Mouse (Mus musculus) kidney, adult 2 months (tissue): ENCODE data around the gene Ddn. TPM values are rescaled to one million over a fixed set of nuclear protein-coding genes. Genes with fewer than 3 reads are reported as not detected.
"Not testable (repeated sequence)": the region's sequence is repeated elsewhere in the genome, so short reads cannot be mapped to it uniquely, and the experiment has no call there.

Source experiments
- DNase-seq: peaks from one replicate; pipeline ENCODE4 v3.0.0; 2021
- H3K27ac ChIP-seq: fragments of 200-500 bp; 2 replicates; pipeline ENCODE4 v1.5.1; 2012; ENCODE audit warnings: low read depth, low read length, control low read depth, inconsistent platforms; ENCODE audit not compliant: insufficient read depth
- H3K27me3 ChIP-seq: fragments of 200-500 bp; replicated peaks from 2 replicates; pipeline ENCODE4 v1.6.1; 2012; ENCODE audit warnings: mild to moderate bottlenecking, moderate library complexity, low read length, inconsistent platforms; ENCODE audit not compliant: control insufficient read depth, insufficient read depth
- H3K36me3 ChIP-seq: fragments of 200-500 bp; 2 replicates; pipeline ENCODE4 v1.6.1; 2012; ENCODE audit warnings: mild to moderate bottlenecking, moderate library complexity, low read length, inconsistent platforms; ENCODE audit not compliant: control insufficient read depth, insufficient read depth
- H3K4me1 ChIP-seq: fragments of 200-500 bp; 2 replicates; pipeline ENCODE4 v1.6.1; 2011; ENCODE audit warnings: low read length; ENCODE audit not compliant: control insufficient read depth, insufficient read depth
- H3K4me3 ChIP-seq: fragments of 200-500 bp; 2 replicates; pipeline ENCODE4 v1.5.1; 2011; ENCODE audit warnings: mild to moderate bottlenecking, low read depth, low read length, control low read depth; ENCODE audit not compliant: insufficient read depth
- CTCF ChIP-seq: fragments of 200-500 bp; conservative IDR thresholded peaks from 2 replicates; pipeline ENCODE4 v1.5.1; 2011; ENCODE audit warnings: low read depth, mild to moderate bottlenecking, control low read depth, low read length, moderate library complexity, mixed read lengths; ENCODE audit not compliant: insufficient read depth, insufficient read length
- POLR2A ChIP-seq: fragments of 200-500 bp; IDR thresholded peaks from one replicate; pipeline ENCODE4 v1.6.1; 2011; ENCODE audit warnings: low read depth, low read length, control low read depth
- WGBS: fragments of 180-500 bp; shearing (Covaris S2); methylation state at CpG from one replicate; pipeline ENCODE4 v1.1.7; 2018; 5-methylcytosine and 5-hydroxymethylcytosine counted together
- polyA plus RNA-seq: library from polyadenylated mRNA; depleted of rRNA; stranded (reverse); fragments of >200 nt; gene quantifications from 2 replicates; pipeline ENCODE4 v1.2.3, GENCODE M21; 2012

Gene Ddn
- polyA plus RNA-seq, 1 experiment: 12.1 TPM

DNA sequence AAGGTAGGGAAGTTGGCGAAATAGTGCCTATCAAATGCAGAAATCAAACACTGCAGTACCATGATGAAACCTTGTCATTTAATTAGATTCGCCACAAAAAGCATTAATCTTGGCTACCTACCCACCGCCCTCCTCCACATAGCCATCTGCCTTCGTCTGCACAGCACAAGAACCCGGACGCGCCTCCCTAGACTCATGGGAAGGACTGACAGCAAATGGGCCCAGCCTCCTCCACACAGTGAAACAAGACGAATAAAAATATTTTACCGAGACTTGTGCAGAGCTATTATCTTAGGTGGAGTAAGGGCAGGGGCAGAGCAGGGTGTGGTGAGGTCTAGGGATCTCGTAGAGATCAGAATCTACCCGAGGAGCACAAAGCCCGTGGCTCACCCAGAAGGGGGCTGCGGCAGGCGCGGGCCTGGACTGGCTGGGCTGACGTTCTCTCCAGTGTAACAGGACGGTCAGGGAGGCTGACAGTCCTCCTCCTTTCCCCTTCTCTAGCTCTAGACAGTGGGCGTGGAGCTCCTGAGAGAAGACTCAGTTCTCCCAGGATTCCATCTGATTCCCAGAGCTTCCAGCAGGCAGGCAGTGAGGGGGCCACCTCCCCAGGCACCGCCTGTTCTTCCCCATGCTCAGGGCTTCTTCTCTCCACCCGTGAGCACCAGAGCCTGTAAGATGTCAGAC lies 3.6 kb upstream of the Ddn start:
- TF ChIP-seq POLR2A: no peak
- no peak for TF ChIP-seq CTCF
- DNase-seq: no peak
- Histone ChIP-seq H3K27me3 (no peaks in the 10 kb centered on the region), H3K27ac (no peak overlapping the region), H3K4me1 (peaks cover 3% of the 10 kb centered on the region; the same call in 1 of the 2 replicates), H3K36me3 (peaks cover 8% of the 10 kb centered on the region), H3K4me3 (no peak overlapping the region)
- WGBS: 85% methylated on average over 20 of the region's 20 CpGs

DNA sequence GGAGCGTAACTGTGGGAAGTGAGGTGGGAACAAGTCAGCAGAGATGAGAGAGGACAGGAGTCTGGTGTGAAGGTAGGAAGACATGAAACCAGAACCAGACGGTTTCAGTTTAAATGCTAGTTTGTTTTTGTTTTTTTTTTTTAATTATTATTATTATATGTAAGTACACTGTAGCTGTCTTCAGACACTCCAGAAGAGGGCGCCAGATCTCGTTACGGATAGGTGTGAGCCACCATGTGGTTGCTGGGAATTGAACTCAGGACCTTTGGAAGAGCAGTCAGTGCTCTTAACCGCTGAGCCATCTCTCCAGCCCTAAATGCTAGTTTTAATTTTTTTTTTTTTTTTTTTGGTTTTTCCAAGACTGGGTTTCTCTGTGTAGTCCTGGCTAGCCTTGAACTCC lies 922 bp upstream of the Ddn start:
- TF ChIP-seq CTCF: 0 out of 2 replicates have a peak, but pooled peaks have one; percentile 0
- H3K27ac ChIP-seq, H3K4me3 ChIP-seq, DNase-seq, H3K36me3 ChIP-seq, H3K27me3 ChIP-seq, H3K4me1 ChIP-seq: not testable (repeated sequence)
- WGBS: 78% methylated on average over 6 of the region's 6 CpGs

DNA sequence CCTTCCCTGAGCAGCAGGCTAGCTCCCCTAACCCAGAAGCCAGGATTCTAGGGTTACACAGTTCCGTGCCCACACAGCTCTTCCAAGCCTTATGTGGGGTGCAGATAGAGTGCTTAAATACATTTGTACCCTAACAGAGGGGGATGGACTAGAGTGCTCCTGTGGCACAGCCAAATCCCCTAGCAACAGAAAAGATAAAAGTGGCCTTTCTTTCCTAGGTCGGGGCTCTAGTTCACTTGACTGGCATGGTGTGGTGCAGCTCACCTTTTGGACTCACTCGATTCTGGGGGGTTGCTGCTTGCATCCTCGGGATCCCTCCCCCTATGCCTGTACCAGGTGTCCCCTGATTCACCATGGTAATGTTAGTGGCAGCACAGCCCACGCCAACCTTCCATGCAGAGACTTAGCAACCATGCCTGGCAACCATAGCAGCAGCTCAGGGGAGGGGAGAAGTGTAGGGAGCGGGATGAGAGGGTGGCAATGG lies 597 bp downstream of the Ddn start:
- Histone ChIP-seq H3K27ac (no peak overlapping the region), H3K27me3 (peaks cover 3% of the 10 kb centered on the region; the same call in 1 of the 2 replicates), H3K36me3 (peaks cover 6% of the 10 kb centered on the region), H3K4me1 (peaks cover 4% of the 10 kb centered on the region; the same call in 1 of the 2 replicates), H3K4me3 (no peak overlapping the region)
- no peak for DNase-seq
- 28% methylated on average over 6 of the region's 6 CpGs for WGBS
- TF ChIP-seq POLR2A: no peak
- TF ChIP-seq CTCF: no peak

DNA sequence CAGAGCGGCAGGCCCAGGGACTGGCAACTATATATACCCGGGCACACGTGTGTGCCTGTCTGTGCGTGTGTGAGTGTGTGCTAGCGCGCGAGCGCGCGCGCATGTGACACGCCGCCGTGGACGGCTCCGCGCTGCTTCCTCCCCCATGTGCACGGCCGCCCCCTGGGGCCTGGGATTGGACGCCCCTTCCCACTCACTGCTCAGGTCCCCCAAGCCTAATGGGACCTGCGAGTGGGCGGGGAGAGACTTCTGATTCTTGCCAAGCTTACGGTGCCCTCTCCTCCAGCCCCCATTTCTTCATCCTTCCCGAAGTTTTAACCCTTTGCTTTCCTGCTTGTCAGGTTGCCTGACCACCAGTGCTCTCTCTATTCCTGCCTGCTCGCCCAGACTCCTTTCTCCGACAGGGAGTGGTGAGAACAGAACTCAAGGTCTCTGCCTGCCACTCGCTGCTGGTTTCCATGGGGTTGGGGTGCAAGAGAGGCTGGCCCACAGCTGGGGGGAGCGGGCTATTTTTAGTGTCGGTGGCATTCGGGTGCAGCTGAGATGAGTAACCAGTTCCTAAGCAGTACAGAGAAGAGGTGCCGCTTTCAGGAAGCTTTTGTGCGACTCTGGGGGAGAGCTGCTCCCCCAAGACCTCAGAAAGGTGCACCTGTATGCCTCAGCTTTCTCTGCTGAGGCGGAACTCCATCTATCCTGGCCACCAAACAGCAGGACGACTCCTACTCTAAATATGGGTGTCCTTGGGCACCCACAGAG lies 1.2 kb downstream of the Ddn start:
- Histone ChIP-seq H3K27ac (no peak overlapping the region), H3K36me3 (peaks cover 2% of the 10 kb centered on the region; the same call in 1 of the 2 replicates), H3K27me3 (peaks cover 3% of the 10 kb centered on the region; the same call in 1 of the 2 replicates), H3K4me3 (peak overlapping the region; percentile 13; the same call in 1 of the 2 replicates), H3K4me1 (peaks cover 4% of the 10 kb centered on the region; the same call in 1 of the 2 replicates)
- TF ChIP-seq POLR2A: no peak
- TF ChIP-seq CTCF: no peak
- WGBS: 2% methylated on average over 34 of the region's 34 CpGs
- DNase-seq: no peak

DNA sequence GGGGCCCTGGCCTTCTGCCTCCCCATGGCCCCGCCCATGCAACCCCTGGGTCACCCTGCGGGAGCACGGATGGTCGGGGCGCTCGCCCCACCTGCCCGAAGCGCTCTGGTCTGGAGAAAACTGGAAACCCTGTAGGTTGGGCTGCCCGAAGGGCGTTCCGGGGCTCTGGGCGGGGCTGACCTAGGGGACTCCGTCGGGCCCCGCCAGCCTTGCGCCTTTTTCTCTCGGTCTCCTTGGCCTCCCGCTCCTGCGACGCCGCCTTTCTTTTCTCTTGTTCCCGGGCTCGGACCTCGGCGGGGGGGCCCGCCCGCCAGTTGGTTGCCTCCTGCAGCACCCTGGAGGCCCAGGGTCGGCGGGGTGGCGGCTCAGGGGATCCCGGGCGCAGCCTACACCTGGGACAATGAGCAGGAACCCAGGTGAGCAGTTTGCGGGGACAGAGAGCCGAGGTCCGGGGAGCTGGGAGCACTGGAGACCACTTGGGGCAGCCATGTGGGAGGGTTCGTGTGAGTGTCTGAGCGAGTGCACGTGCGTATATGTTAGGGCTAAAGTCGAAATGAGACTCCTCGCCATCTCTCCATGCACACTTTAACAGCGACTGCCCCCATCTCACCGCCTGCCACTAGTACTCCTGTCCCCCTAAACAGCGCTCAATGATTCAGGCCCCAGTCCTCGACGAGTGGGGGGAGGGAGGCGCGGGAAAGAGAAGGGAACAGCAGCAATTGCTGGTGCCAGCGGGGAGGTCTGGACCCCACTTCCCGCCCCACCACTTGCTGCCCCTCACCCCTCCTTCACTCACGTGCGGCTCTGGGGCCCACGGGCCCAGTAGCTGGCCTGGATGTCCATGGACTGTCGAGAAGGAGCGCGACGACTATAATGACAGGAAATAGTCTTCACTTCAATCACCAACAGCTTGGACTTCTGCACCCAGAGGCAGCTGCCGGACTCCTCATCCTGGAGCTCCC lies 2.2 kb downstream of the Ddn start:
- TF ChIP-seq CTCF: no peak
- no peak for TF ChIP-seq POLR2A
- Histone ChIP-seq H3K4me3 (peak overlapping the region; percentile 23; the same call in 1 of the 2 replicates), H3K4me1 (peaks cover 4% of the 10 kb centered on the region; the same call in 1 of the 2 replicates), H3K36me3 (peaks cover 2% of the 10 kb centered on the region; the same call in 1 of the 2 replicates), H3K27ac (no peak overlapping the region), H3K27me3 (peaks cover 3% of the 10 kb centered on the region; the same call in 1 of the 2 replicates)
- WGBS: 3% methylated on average over 57 of the region's 58 CpGs
- no peak for DNase-seq

DNA sequence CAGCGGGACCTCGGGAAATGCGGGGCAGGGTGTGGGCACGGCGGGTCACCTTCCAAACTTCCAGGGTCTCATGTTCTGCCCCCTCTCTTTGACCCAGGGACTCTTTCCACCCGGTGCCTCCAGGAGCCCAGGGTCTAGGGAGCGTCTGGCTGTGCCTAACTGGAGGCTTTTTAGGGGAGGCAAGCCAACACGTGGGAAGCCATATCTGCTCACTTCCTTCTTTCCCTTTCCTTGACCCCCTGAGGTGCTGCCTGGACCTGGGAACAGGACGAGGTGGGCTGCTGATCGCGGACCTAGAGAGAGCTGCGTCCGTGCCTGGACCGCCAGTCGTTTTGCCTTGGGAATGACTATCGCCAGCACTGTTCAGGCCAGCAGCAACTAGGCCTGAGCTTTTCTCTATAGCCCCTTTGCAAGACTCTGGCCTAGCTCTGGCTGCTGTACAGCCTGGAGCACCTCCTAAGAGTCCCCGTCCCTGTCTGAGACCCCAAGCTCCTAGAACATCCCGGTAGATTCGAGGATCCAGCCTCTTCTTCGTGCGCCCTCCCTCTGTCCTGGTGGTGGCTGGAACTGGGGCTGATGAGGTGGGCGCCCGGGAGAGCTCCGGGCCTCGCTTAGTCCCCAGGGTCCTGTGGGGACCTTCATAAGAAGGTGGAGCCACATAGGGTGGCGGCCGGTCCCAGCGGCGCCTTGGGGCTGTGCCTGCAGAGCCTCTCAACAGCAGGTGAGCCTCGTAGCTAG lies 3.0 kb downstream of the Ddn start:
- Histone ChIP-seq H3K4me3 (no peak overlapping the region), H3K4me1 (peaks cover 4% of the 10 kb centered on the region; the same call in 1 of the 2 replicates), H3K36me3 (no peaks in the 10 kb centered on the region), H3K27me3 (peaks cover 3% of the 10 kb centered on the region; the same call in 1 of the 2 replicates), H3K27ac (no peak overlapping the region)
- 45% methylated on average over 30 of the region's 30 CpGs for WGBS
- TF ChIP-seq CTCF (no peak), POLR2A (no peak)
- DNase-seq: no peak
